Mouse (Mus musculus) MEL (cell line): ENCODE measurements around the gene Vwa3b. TPM values are rescaled to one million over a fixed set of nuclear protein-coding genes. Genes with fewer than 3 reads are reported as not detected.

ENCODE experiments used
- DNase-seq: peaks from one replicate; pipeline ENCODE4 v3.0.0; 2011; ENCODE audit warnings: low read depth, low spot score
- H3K27ac ChIP-seq: 2 replicates; pipeline ENCODE4 v1.5.1; 2012; ENCODE audit warnings: low read depth, mild to moderate bottlenecking, control low read depth, low read length, moderate library complexity; ENCODE audit not compliant: control insufficient read depth
- H3K27me3 ChIP-seq, 2 experiments: fragments of 150-350 bp in 1 of 2; sonication (generic) in 1 of 2; 2 replicates each; pipeline ENCODE4 v1.6.1; 2012; ENCODE audit warnings: low read length in 2 of 2, mild to moderate bottlenecking in 2 of 2, improper control_type of control experiment in 1 of 2, moderate library complexity in 1 of 2; ENCODE audit not compliant: insufficient read depth in 2 of 2, control insufficient read depth in 1 of 2
- H3K36me3 ChIP-seq, 2 experiments: 2 replicates each; pipeline ENCODE4 v1.6.1; 2012 to 2014; ENCODE audit warnings: low read length in 2 of 2, improper control_type of control experiment in 1 of 2, inconsistent platforms in 1 of 2, mild to moderate bottlenecking in 1 of 2; ENCODE audit not compliant: insufficient read depth in 2 of 2, control insufficient read depth in 1 of 2
- H3K4me1 ChIP-seq, 2 experiments: fragments of 150-350 bp in 1 of 2; sonication (generic) in 1 of 2; 2 replicates each; pipeline ENCODE4 v1.6.1; 2012; ENCODE audit warnings: low read length in 2 of 2, improper control_type of control experiment in 1 of 2, mild to moderate bottlenecking in 1 of 2; ENCODE audit not compliant: insufficient read depth in 2 of 2, control insufficient read depth in 1 of 2
- H3K4me3 ChIP-seq, 2 experiments: fragments of 150-350 bp in 1 of 2; sonication (generic) in 1 of 2; 2 replicates each; pipeline ENCODE4 v1.5.1; 2012; ENCODE audit warnings: low read depth in 2 of 2, low read length in 2 of 2, mild to moderate bottlenecking in 2 of 2, moderate library complexity in 2 of 2, control low read depth in 1 of 2, improper control_type of control experiment in 1 of 2; ENCODE audit not compliant: control insufficient read depth in 1 of 2, insufficient read depth in 1 of 2
- H3K79me2 ChIP-seq: 2 replicates; pipeline ENCODE4 v1.6.1; 2012; ENCODE audit warnings: mild to moderate bottlenecking, low read length, moderate library complexity; ENCODE audit not compliant: control insufficient read depth, poor library complexity, insufficient read depth
- H3K9ac ChIP-seq: 2 replicates; pipeline ENCODE4 v1.6.1; 2012; ENCODE audit warnings: low read depth, mild to moderate bottlenecking, control low read depth, low read length, moderate library complexity; ENCODE audit not compliant: control insufficient read depth, poor library complexity, severe bottlenecking
- H3K9me3 ChIP-seq: fragments of 150-350 bp; sonication (generic); replicated peaks from 2 replicates; pipeline ENCODE4 v1.6.1; 2012; ENCODE audit warnings: mild to moderate bottlenecking, low read length, improper control_type of control experiment, moderate library complexity; ENCODE audit not compliant: insufficient read depth
- E2F4 ChIP-seq: IDR thresholded peaks from 2 replicates; pipeline ENCODE4 v1.6.1; 2011; ENCODE audit warnings: low read depth, low read length, improper control_type of control experiment, borderline replicate concordance
- ELF1 ChIP-seq: IDR thresholded peaks from 2 replicates; pipeline ENCODE4 v1.6.1; 2014; ENCODE audit warnings: low read depth, mild to moderate bottlenecking, inconsistent platforms, low read length, improper control_type of control experiment, moderate library complexity
- GATA1 ChIP-seq: IDR thresholded peaks from 2 replicates; pipeline ENCODE4 v1.6.1; 2011; ENCODE audit warnings: low read depth, low read length, improper control_type of control experiment
- HCFC1 ChIP-seq: IDR thresholded peaks from 2 replicates; pipeline ENCODE4 v1.6.1; 2012; ENCODE audit warnings: low read depth, mild to moderate bottlenecking, inconsistent platforms, low read length, improper control_type of control experiment, moderate library complexity
- KAT2A ChIP-seq: conservative IDR thresholded peaks from 2 replicates; pipeline ENCODE4 v1.6.1; 2012; ENCODE audit warnings: low read depth, low read length, improper control_type of control experiment, inconsistent platforms
- MAX ChIP-seq: IDR thresholded peaks from 2 replicates; pipeline ENCODE4 v1.6.1; 2011; ENCODE audit warnings: low read length, improper control_type of control experiment
- MAZ ChIP-seq: IDR thresholded peaks from 2 replicates; pipeline ENCODE4 v1.6.1; 2012; ENCODE audit warnings: low read depth, mild to moderate bottlenecking, inconsistent platforms, low read length, improper control_type of control experiment
- MXI1 ChIP-seq: IDR thresholded peaks from 2 replicates; pipeline ENCODE4 v1.6.1; 2011; ENCODE audit warnings: mild to moderate bottlenecking, low read depth, low read length, improper control_type of control experiment
- MYB ChIP-seq: IDR thresholded peaks from 2 replicates; pipeline ENCODE4 v1.6.1; 2011; ENCODE audit warnings: mild to moderate bottlenecking, low read depth, low read length, improper control_type of control experiment
- NELFE ChIP-seq: IDR thresholded peaks from 2 replicates; pipeline ENCODE4 v1.6.1; 2011; ENCODE audit warnings: low read depth, low read length, improper control_type of control experiment
- POLR2AphosphoS5 ChIP-seq: IDR thresholded peaks from 2 replicates; pipeline ENCODE4 v1.6.1; 2012; ENCODE audit warnings: low read depth, borderline replicate concordance, mild to moderate bottlenecking, inconsistent platforms, low read length, moderate library complexity, mixed read lengths
- USF1 ChIP-seq: IDR thresholded peaks from 2 replicates; pipeline ENCODE4 v1.6.1; 2014; ENCODE audit warnings: low read depth, mild to moderate bottlenecking, inconsistent platforms, low read length, improper control_type of control experiment, moderate library complexity
- ZKSCAN1 ChIP-seq: IDR thresholded peaks from 2 replicates; pipeline ENCODE4 v1.6.1; 2012; ENCODE audit warnings: low read depth, mild to moderate bottlenecking, inconsistent platforms, low read length, improper control_type of control experiment, moderate library complexity
- ZMIZ1 ChIP-seq: IDR thresholded peaks from 2 replicates; pipeline ENCODE4 v1.6.1; 2012; ENCODE audit warnings: low read depth, mild to moderate bottlenecking, inconsistent platforms, low read length, improper control_type of control experiment, moderate library complexity
- polyA plus RNA-seq, 2 experiments: library from polyadenylated mRNA; stranded (reverse) in 1 of 2; unstranded in 1 of 2; fragments of >175 nt in 1 of 2; fragments of >200 nt in 1 of 2; gene quantifications; 2 replicates each; pipeline versions ENCODE4 v1.2.1 to v1.2.4; 2012; ENCODE audit warnings: low replicate concordance in 2 of 2, low read depth in 1 of 2; ENCODE audit not compliant: insufficient read length in 2 of 2, insufficient read depth in 1 of 2, missing spikeins in 1 of 2
- total RNA-seq: library from RNA; depleted of rRNA; stranded (reverse); fragments of 300-350 nt; gene quantifications from 2 replicates; pipeline ENCODE4 v1.2.3, GENCODE M21; 2012

Vwa3b gene
- total and polyA plus RNA-seq, 3 experiments = not detected

DNA sequence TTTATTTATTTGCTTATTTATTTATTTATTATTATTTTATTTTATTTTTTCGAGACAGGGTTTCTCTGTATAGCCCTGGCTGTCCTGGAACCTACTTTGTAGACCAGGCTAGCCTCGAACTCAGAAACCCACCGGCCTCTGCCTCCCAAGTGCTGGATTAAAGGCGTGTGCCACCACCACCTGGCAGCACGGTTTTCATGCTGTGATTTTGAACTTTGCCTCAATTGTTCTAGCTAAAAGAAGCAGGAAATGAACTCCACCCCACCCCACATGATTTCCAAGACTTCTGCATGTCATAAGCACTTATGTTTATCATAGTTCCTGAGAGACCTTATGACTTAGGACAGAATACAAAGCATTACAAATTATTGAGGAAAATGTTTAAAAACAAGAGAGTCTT is 15.5 kb downstream of the Vwa3b start:
- Histone ChIP-seq H3K9me3 (no peaks in the 10 kb centered on the region), H3K36me3 (no peaks in the 10 kb centered on the region), H3K4me3 (no peak overlapping the region), H3K9ac (no peak overlapping the region), H3K27me3 (no peaks in the 10 kb centered on the region; a peak in 2 of 4 replicates), H3K27ac (no peak overlapping the region), H3K79me2 (no peaks in the 10 kb centered on the region)
- no peak for DNase-seq
- no peak for TF ChIP-seq MAZ
- TF ChIP-seq ELF1 = no peak
- no peak for TF ChIP-seq HCFC1
- TF ChIP-seq USF1 = no peak
- TF ChIP-seq ZKSCAN1 = no peak
- TF ChIP-seq, all 39 proteins: peak for 0
- no peaks in the 10 kb centered on the region for H3K4me1 ChIP-seq

- no peak overlapping the region for H3K9ac ChIP-seq
- DNase-seq = no peak
- H3K4me1 ChIP-seq = no peaks in the 10 kb centered on the region
- no peaks in the 10 kb centered on the region; a peak in 3 of 4 replicates for H3K27me3 ChIP-seq
- H3K9me3 ChIP-seq = no peaks in the 10 kb centered on the region
- no peak overlapping the region for H3K27ac ChIP-seq
- H3K36me3 ChIP-seq = no peaks in the 10 kb centered on the region
- H3K4me3 ChIP-seq = no peak overlapping the region
- no peak for TF ChIP-seq ZKSCAN1
- TF ChIP-seq GATA1 = no peak
- TF ChIP-seq, all 39 proteins: peak for 0
- H3K79me2 ChIP-seq = no peaks in the 10 kb centered on the region
Measured at GRCm38 (mm10) chr1:37042769-37043168, 16.4 kb downstream of the Vwa3b start.

GRCm38 (mm10) chr1:37043196-37043595 is 16.8 kb downstream of the Vwa3b start:
- Histone ChIP-seq H3K9me3 (no peaks in the 10 kb centered on the region), H3K4me3 (no peak overlapping the region), H3K27me3 (no peaks in the 10 kb centered on the region; a peak in 3 of 4 replicates), H3K36me3 (no peaks in the 10 kb centered on the region), H3K9ac (no peak overlapping the region), H3K27ac (no peak overlapping the region)
- no peak for DNase-seq
- TF ChIP-seq ZMIZ1 (no peak), E2F4 (no peak), KAT2A (no peak), POLR2AphosphoS5 (no peak), NELFE (no peak), MYB (no peak), ZKSCAN1 (no peak), MAX (no peak), MXI1 (no peak)
- TF ChIP-seq, all 39 proteins: peak for 0
- Histone ChIP-seq H3K4me1 (no peaks in the 10 kb centered on the region), H3K79me2 (no peaks in the 10 kb centered on the region)
